Mouse (Mus musculus) NIH3T3 (cell line): ENCODE results near the gene Ssh1.

ENCODE experiments used
- DNase-seq: peaks from one replicate; pipeline ENCODE4 v3.0.0-alpha.2; 2012; ENCODE audit warnings: low read depth

Ssh1 gene

GRCm38 (mm10) chr5:113965659-113966185, 28.0 kb downstream of the Ssh1 start:
- no peak for DNase-seq

GRCm38 (mm10) chr5:113964972-113965371, 28.7 kb downstream of the Ssh1 start:
- peak; percentile 44 for DNase-seq

- DNase-seq: no peak
These were observed 31.9 kb downstream of the Ssh1 start for GRCm38 (mm10) chr5:113961776-113962175.

- no peak for DNase-seq
These were observed 33.3 kb downstream of the Ssh1 start for GRCm38 (mm10) chr5:113960416-113960815.

GRCm38 (mm10) chr5:113959039-113959438, 34.7 kb downstream of the Ssh1 start:
- no peak for DNase-seq

- DNase-seq: peak; percentile 90
These were observed 37.2 kb downstream of the Ssh1 start for GRCm38 (mm10) chr5:113956510-113956909.

GRCm38 (mm10) chr5:113955691-113956090, 38.0 kb downstream of the Ssh1 start:
- DNase-seq: no peak

GRCm38 (mm10) chr5:113955281-113955680, 38.4 kb downstream of the Ssh1 start:
- DNase-seq: no peak

- peak; percentile 95 for DNase-seq
These were observed 39.3 kb downstream of the Ssh1 start for GRCm38 (mm10) chr5:113954421-113954820.

- no peak for DNase-seq
These were observed 41.2 kb downstream of the Ssh1 start for GRCm38 (mm10) chr5:113952519-113952918.

- no peak for DNase-seq
These were observed 42.0 kb downstream of the Ssh1 start for GRCm38 (mm10) chr5:113951693-113952071.

- no peak for DNase-seq
These were observed 42.7 kb downstream of the Ssh1 start for GRCm38 (mm10) chr5:113950786-113951692.

GRCm38 (mm10) chr5:113950133-113950532, 43.6 kb downstream of the Ssh1 start:
- DNase-seq: no peak

GRCm38 (mm10) chr5:113947280-113947679, 46.4 kb downstream of the Ssh1 start:
- no peak for DNase-seq

- no peak for DNase-seq
These were observed 48.6 kb downstream of the Ssh1 start for GRCm38 (mm10) chr5:113945126-113945525.

- no peak for DNase-seq
These were observed 50.4 kb downstream of the Ssh1 start for GRCm38 (mm10) chr5:113943328-113943727.

- DNase-seq: peak; percentile 61
These were observed 51.1 kb downstream of the Ssh1 start for GRCm38 (mm10) chr5:113942580-113942979.

GRCm38 (mm10) chr5:113939263-113939900, 54.3 kb downstream of the Ssh1 start:
- no peak for DNase-seq

- DNase-seq: no peak
These were observed 56.0 kb downstream of the Ssh1 start for GRCm38 (mm10) chr5:113937650-113938049.

GRCm38 (mm10) chr5:113933889-113934288, 59.8 kb downstream of the Ssh1 start:
- DNase-seq: no peak

GRCm38 (mm10) chr5:113933480-113933879, 60.2 kb downstream of the Ssh1 start:
- peak; percentile 24 for DNase-seq

GRCm38 (mm10) chr5:113932310-113932709, 61.4 kb downstream of the Ssh1 start:
- DNase-seq: no peak
